Mouse (Mus musculus): ENCODE measurements at regions not wholly inside any gene's neighbourhood (a gene's known extent, or its start where the extent isn't known, plus 50 kb on each side); places are given as distances from the start of the nearest gene placed in this dataset.

GRCm38 (mm10) chr15:97598270-97598669, 107.4 kb downstream of the Rpap3 start:
- TF ChIP-seq POLR2A (IDR thresholded peaks at IDR 0.05; ENCODE audit: insufficient read depth, low read depth, low read length) = no peak
- TF ChIP-seq CTCF (IDR thresholded peaks at IDR 0.05) = no peak

Measured in heart, adult 2 months (tissue).